Mouse (Mus musculus): ENCODE results near the gene Car4.

The Car4 gene

GRCm38 (mm10) chr11:84958271-84958630 lies 665 bp downstream of the Car4 start:
- DNase-seq (ENCODE audit: low read depth, low spot score), result no peak

DNA sequence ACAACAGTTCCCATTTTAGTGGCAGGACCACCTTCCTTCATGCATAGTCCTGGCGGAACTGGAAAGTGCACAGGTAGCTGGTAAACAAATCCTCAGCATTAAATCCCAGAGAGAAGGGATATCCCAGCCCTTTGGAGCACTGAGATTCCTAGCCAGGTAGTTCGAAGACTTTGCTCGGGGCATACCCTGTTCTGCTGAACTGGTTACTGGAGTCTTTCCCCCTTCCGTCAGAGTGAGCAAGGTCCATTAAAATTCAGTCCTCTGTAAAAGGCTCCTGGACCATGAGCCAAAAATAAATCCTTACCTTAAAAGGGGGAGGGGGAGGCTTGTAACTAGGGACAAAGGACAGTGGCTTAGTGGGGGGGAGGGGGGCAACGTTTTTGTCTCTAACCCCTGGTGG lies 1.6 kb downstream of the Car4 start:
- DNase-seq (ENCODE audit: low read depth, low spot score), result no peak

GRCm38 (mm10) chr11:84959701-84960181 lies 2.2 kb downstream of the Car4 start:
- no peak for DNase-seq (ENCODE audit: low read depth, low spot score)

GRCm38 (mm10) chr11:84960291-84960690 lies 2.7 kb downstream of the Car4 start:
- no peak for DNase-seq (ENCODE audit: low read depth, low spot score)

GRCm38 (mm10) chr11:84960780-84961179 lies 3.2 kb downstream of the Car4 start:
- no peak for DNase-seq (ENCODE audit: low read depth, low spot score)

DNA sequence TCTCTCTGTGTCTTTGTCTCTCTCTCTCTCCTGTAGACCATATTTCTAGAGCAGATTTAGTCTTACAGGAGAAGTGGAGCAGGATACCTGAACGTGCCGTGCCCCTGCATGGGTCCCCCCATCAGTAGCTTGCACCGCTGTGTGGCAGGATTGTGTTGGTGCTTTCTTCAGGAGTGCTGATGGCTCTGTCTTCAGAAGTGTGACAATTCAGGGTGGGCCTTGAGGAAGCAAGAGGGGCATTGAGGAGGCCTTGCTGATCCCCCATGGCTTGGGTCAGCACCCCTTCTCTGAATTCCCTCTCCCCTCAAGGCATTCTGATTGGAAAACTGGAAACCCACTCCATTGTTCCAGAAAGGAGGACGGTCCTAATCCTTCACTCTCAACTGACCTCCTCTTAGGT lies 4.0 kb downstream of the Car4 start:
- DNase-seq (ENCODE audit: low read depth, low spot score), result no peak

DNA sequence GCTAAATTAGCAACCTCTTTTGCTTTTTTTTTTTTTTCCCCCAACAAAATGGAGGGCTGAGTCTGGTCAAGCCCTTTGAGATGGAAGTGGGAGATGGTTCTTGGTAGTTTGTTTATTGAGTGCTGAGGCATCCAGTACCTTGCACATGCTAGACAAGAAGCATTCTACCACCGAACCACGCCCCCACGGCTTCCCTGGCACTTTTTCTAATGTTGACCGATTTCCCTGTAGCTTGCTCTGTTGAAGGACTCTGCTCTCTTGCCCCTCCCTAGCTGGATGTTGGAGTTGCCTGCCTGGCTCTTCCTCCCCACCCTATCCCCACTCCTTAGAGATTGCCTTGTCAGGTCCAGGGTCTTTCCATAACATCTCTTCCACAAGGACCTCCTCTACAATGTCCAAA lies 5.0 kb downstream of the Car4 start:
- no peak for DNase-seq (ENCODE audit: low read depth, low spot score)

DNA sequence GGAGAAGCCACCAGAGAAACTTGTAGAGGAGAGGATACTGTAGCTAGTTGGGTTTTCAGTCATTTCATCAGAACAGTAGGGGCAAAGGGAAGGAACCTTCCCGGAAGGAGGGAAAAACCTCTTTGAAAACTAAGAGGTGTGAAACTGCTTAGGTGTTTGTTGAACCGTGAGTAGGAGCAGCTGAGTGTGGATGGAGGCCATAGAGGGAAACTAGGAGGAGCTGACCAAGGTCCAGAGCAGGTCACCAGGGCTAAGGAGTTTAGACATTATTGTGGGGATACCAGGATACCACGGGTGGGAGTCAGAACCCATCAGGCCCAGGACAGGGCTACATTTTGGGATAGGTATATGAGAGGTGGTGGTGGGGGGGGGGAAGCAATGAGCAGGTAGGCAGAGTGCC lies 6.0 kb downstream of the Car4 start:
- DNase-seq (ENCODE audit: low read depth, low spot score), result no peak

DNA sequence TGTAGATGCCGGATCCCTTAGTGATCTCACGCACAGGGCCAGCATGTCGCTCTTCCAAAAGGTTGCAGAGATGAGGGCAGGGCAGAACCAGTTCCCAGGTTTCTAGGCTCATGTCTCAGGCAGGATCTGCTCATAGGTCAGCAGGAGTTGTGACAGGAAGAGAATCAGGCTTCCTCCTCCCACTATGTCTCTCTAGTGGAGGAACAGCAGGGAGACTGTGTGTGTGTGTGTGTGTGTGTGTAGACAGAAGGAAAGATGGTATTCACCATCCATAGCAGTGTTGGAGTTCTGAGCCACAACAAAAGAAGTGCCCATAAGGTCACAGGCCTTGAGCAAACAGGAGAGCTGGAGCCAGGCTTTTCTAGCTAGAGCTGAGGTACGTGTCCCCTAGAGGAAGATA lies 9.1 kb downstream of the Car4 start:
- no peak for DNase-seq (ENCODE audit: low read depth, low spot score)

DNA sequence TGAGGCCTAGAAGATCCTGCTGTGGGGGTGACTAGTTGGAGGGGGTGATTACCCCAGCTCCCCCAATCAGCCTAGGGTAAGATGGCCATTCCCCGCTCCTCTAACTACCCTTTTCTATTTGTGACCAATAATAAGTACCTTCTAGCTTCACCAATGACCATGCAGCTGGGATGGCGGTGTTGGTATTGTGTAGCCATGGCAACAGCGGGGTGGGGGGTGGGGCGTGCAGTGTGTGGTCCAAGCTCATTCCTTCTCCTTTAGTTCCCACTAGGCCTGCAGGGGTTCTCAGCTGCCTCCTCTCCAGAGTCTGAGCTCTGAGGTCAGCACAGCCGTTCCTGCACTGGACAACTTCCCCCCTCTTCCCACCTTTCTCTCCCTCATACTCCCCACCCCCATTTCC lies 9.5 kb downstream of the Car4 start:
- no peak for DNase-seq (ENCODE audit: low read depth, low spot score)

DNA sequence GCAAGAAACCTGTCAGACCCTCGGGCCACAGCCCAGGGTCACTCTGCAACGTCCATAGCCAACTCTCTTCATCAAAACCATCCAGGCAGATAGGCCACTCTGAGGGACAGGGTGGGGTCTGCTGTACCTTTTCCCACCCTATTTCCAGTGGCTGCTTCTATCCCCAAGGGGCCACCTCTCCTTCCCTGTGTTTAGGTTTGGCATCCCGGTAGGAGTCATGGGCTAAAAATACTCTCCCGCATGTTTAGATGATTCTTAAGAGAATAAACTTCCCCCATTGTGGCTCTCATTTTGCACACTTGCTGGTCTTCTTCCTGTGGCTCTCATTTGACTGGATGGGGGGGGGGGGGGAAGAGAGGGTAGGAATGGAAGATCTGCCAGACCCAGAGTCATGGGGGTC lies 10.7 kb downstream of the Car4 start:
- DNase-seq (ENCODE audit: low read depth, low spot score), result no peak

DNA sequence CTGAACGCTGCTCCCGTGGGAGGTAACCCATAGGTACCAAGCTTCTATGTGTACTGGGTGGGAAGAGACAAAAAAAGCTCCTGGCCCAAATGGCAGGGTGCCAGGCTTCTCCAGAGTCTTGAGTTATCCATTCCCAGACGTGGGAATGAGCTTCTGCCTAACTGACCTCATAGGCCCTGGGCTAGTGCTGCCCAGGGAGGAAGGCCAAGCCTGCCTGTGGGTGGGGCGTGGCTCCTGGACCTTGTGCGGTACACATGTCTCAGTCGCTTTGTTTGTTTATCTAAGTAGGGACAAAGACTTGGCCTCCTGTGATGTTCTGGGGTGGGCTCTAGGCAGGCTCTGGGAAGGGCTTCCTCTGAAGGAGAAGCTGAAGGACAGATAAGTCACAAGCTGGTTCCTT lies 11.2 kb downstream of the Car4 start:
- no peak for DNase-seq (ENCODE audit: low read depth, low spot score)

GRCm38 (mm10) chr11:84972067-84972466 lies 14.5 kb downstream of the Car4 start:
- DNase-seq (ENCODE audit: low read depth, low spot score), result no peak

GRCm38 (mm10) chr11:84973661-84974060 lies 16.1 kb downstream of the Car4 start:
- no peak for DNase-seq (ENCODE audit: low read depth, low spot score)

DNA sequence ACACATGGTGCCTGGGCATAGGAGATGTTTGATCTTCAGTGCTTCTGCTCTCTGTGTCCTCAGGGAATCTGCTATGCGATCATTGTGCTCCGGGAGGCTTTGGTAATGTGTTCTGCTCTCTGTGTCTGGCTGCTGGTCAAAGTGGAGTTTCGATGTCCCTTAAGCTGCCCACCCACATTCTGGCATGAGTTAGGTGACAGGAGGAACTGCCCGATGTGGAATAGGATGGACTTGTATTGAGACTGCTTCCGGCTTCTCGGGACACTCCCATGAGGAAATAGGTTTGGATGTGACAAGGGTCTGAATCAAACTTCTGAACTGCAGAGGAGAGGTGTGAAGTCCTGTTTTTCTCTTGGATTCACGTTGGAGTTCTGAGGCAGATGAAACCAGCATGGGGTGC lies 17.0 kb downstream of the Car4 start:
- no peak for DNase-seq (ENCODE audit: low read depth, low spot score)

DNA sequence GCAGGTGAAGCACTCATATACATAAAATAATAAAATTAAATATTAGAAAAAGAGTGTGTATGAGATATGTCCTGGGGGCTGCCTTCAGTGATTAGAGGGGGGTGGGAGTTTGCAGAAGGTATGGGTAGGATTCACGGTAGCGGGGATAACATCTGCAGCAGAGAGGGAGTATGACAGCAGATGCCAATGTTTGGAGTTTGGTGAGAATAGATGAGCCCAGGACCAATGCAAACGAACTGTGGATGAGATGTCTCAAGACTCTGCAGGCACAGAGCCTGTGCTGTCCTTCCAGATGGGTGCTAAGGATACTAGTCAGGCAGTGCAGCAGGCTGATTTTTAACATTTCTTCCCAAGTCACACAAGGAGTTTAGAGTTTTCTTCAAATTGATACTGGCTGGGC lies 19.1 kb downstream of the Car4 start:
- DNase-seq (ENCODE audit: low read depth, low spot score), result no peak

- DNase-seq (ENCODE audit: low read depth, low spot score), result no peak
These were observed 19.9 kb downstream of the Car4 start for GRCm38 (mm10) chr11:84977385-84977952.

DNA sequence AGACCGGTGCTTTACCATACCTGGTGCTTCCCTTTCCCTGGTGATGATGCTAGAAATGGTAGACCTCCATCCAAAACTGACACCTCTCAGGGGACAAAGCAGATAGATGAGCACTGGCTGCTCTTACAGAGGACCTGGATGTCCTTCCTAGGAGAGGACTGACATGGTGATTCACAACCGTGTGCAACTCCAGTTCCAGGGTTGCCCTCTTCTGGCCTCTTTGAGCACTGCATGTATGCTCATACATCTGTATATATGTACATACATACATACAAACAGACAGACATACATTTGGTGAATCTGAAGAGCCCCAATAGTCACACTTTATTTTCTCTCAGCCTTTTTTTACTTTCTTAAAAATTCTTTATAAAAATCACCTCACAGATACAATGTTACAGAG lies 20.5 kb downstream of the Car4 start:
- no peak for DNase-seq (ENCODE audit: low read depth, low spot score)

- DNase-seq (ENCODE audit: low read depth, low spot score), result no peak
These were observed 21.8 kb downstream of the Car4 start for GRCm38 (mm10) chr11:84979351-84979750.

DNA sequence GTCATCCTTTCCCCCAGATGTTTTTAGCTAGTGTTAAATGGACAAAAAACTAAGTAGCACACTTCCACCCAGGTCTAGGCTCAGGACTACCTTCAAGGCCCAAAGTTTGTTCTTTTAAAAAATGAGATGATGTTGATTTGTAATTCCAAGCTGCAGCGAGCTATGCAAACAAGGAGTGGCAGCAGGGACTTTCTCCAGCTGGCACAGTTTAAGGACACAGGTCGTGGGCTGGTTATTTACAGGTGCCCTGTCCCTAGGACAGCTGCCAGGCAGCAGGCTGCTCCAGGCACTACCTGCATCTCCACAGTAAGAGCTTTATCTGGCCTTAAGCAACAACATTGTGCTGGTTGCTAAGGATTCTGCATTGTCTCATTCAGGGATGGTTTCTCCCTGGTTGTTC lies 23.1 kb downstream of the Car4 start:
- DNase-seq (ENCODE audit: low read depth, low spot score), result no peak

GRCm38 (mm10) chr11:84985421-84985820 lies 27.8 kb downstream of the Car4 start:
- DNase-seq (ENCODE audit: low read depth, low spot score), result no peak

- no peak for DNase-seq (ENCODE audit: low read depth, low spot score)
These were observed 30.8 kb downstream of the Car4 start for GRCm38 (mm10) chr11:84988341-84988919.

- no peak for DNase-seq (ENCODE audit: low read depth, low spot score)
These were observed 35.4 kb downstream of the Car4 start for GRCm38 (mm10) chr11:84992996-84993395.

GRCm38 (mm10) chr11:84995241-84995640 lies 37.7 kb downstream of the Car4 start:
- no peak for DNase-seq (ENCODE audit: low read depth, low spot score)
